Mouse (Mus musculus) fibroblast of lung, adult 2 months (primary cell): ENCODE measurements around the gene Cfap45.

Experiments used
- DNase-seq: peaks from one replicate; pipeline ENCODE4 v3.0.0-alpha.2; 2011; ENCODE audit warnings: low read depth

The Cfap45 gene

GRCm38 (mm10) chr1:172520576-172521440, at the start of gene Cfap45:
Gene Cfap45, plus strand, starts transcription at chr1:172520801.
- DNase-seq: no peak

GRCm38 (mm10) chr1:172472909-172473308, 47.7 kb upstream of the Cfap45 start:
- DNase-seq: no peak

GRCm38 (mm10) chr1:172474196-172474595, 46.4 kb upstream of the Cfap45 start:
- no peak for DNase-seq

- DNase-seq: no peak
These were observed 45.4 kb upstream of the Cfap45 start, which contains the start of gene Slamf9 for GRCm38 (mm10) chr1:172475054-172475741. Gene Slamf9, plus strand, starts transcription at chr1:172475358.

GRCm38 (mm10) chr1:172478020-172478419, 42.6 kb upstream of the Cfap45 start:
- DNase-seq: no peak

- no peak for DNase-seq
These were observed 40.2 kb upstream of the Cfap45 start for GRCm38 (mm10) chr1:172480376-172480775.

GRCm38 (mm10) chr1:172481111-172481510, 39.5 kb upstream of the Cfap45 start:
- no peak for DNase-seq

GRCm38 (mm10) chr1:172481540-172482280, 38.9 kb upstream of the Cfap45 start, which contains the start of gene Igsf9:
Gene Igsf9, plus strand, starts transcription at chr1:172481788.
- peak; percentile 23 for DNase-seq

- no peak for DNase-seq
These were observed 37.9 kb upstream of the Cfap45 start for GRCm38 (mm10) chr1:172482518-172483360.

- no peak for DNase-seq
These were observed 37.3 kb upstream of the Cfap45 start for GRCm38 (mm10) chr1:172483361-172483660.

GRCm38 (mm10) chr1:172484236-172484635, 36.4 kb upstream of the Cfap45 start:
- DNase-seq: no peak

GRCm38 (mm10) chr1:172484671-172485070, 35.9 kb upstream of the Cfap45 start:
- no peak for DNase-seq

- no peak for DNase-seq
These were observed 34.8 kb upstream of the Cfap45 start for GRCm38 (mm10) chr1:172485821-172486220.

GRCm38 (mm10) chr1:172486236-172486635, 34.4 kb upstream of the Cfap45 start:
- no peak for DNase-seq

GRCm38 (mm10) chr1:172486651-172487050, 34.0 kb upstream of the Cfap45 start:
- no peak for DNase-seq

- no peak for DNase-seq
These were observed 32.7 kb upstream of the Cfap45 start for GRCm38 (mm10) chr1:172487859-172488258.

GRCm38 (mm10) chr1:172488831-172489230, 31.8 kb upstream of the Cfap45 start:
- no peak for DNase-seq

- DNase-seq: no peak
These were observed 30.9 kb upstream of the Cfap45 start for GRCm38 (mm10) chr1:172489585-172490250.

- no peak for DNase-seq
These were observed 30.3 kb upstream of the Cfap45 start for GRCm38 (mm10) chr1:172490261-172490661.

- DNase-seq: no peak
These were observed 28.6 kb upstream of the Cfap45 start for GRCm38 (mm10) chr1:172492047-172492446.

- DNase-seq: no peak
These were observed 27.1 kb upstream of the Cfap45 start for GRCm38 (mm10) chr1:172493516-172493915.
